Mouse (Mus musculus): ENCODE measurements around the gene Zdhhc23. TPM values are rescaled to one million over a fixed set of nuclear protein-coding genes. Genes with fewer than 3 reads are reported as not detected.

The Zdhhc23 gene
- polyA plus RNA-seq, 1 experiment from 2014 or later = 0.23 TPM

- Histone ChIP-seq H3K9ac (ENCODE audit: low read length) (no peak overlapping the region), H3K27ac (ENCODE audit: low read depth, low read length) (no peak overlapping the region), H3K27me3 (ENCODE audit: control insufficient read depth, insufficient read depth, low read length) (no peaks in the 10 kb centered on the region), H3K9me3 (ENCODE audit: control insufficient read depth, low read length) (no peaks in the 10 kb centered on the region), H3K4me3 (ENCODE audit: low read depth, low read length) (no peak overlapping the region), H3K36me3 (ENCODE audit: control insufficient read depth, insufficient read depth, low read length) (no peaks in the 10 kb centered on the region), H3K4me2 (ENCODE audit: low read depth) (no peak overlapping the region), H3K4me1 (ENCODE audit: control insufficient read depth, insufficient read depth, low read length) (no peaks in the 10 kb centered on the region)
- DNase-seq (ENCODE audit: low spot score) (no peak), ATAC-seq (ENCODE audit: insufficient read depth, low FRiP score, low TSS enrichment) (no peak)
- WGBS = 86% methylated on average over 4 of the region's 4 CpGs
These were observed 21.6 kb downstream of the Zdhhc23 start for GRCm38 (mm10) chr16:43958038-43958437.

DNA sequence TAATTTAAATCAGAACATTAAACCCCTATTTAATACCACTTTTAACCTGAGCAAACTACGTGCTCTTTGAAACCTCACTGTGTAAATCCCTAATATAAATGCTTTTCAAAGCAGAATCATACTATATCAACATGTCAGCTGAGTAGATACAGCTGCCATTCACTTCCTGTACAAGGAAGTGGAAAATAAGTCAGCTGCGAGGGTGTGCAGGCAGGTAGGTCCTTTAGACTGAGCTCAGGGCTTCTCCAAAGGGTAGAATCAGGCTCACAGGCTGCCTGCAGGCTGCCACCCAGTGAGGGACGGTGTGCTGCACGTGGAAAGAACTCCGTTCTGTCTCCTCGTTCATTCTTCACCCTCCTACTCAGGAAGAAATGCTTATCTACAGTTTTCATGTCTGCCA is 24.7 kb downstream of the Zdhhc23 start:
- Histone ChIP-seq H3K4me1 (ENCODE audit: control insufficient read depth, insufficient read depth, low read length) (no peaks in the 10 kb centered on the region), H3K4me2 (ENCODE audit: low read depth) (no peak overlapping the region), H3K36me3 (ENCODE audit: control insufficient read depth, insufficient read depth, low read length) (no peaks in the 10 kb centered on the region), H3K27ac (ENCODE audit: low read depth, low read length) (no peak overlapping the region), H3K27me3 (ENCODE audit: control insufficient read depth, insufficient read depth, low read length) (no peaks in the 10 kb centered on the region), H3K4me3 (ENCODE audit: low read depth, low read length) (no peak overlapping the region), H3K9me3 (ENCODE audit: control insufficient read depth, low read length) (no peaks in the 10 kb centered on the region), H3K9ac (ENCODE audit: low read length) (no peak overlapping the region)
- 89% methylated on average over 6 of the region's 6 CpGs for WGBS
- ATAC-seq (ENCODE audit: insufficient read depth, low FRiP score, low TSS enrichment) = no peak
- no peak for DNase-seq (ENCODE audit: low spot score)

- Histone ChIP-seq H3K4me3 (ENCODE audit: low read depth, low read length) (no peak overlapping the region), H3K27me3 (ENCODE audit: control insufficient read depth, insufficient read depth, low read length) (no peaks in the 10 kb centered on the region), H3K4me1 (ENCODE audit: control insufficient read depth, insufficient read depth, low read length) (no peaks in the 10 kb centered on the region), H3K27ac (ENCODE audit: low read depth, low read length) (no peak overlapping the region), H3K4me2 (ENCODE audit: low read depth) (no peak overlapping the region), H3K9me3 (ENCODE audit: control insufficient read depth, low read length) (no peaks in the 10 kb centered on the region), H3K36me3 (ENCODE audit: control insufficient read depth, insufficient read depth, low read length) (no peaks in the 10 kb centered on the region), H3K9ac (ENCODE audit: low read length) (no peak overlapping the region)
- ATAC-seq (ENCODE audit: insufficient read depth, low FRiP score, low TSS enrichment) (no peak), DNase-seq (ENCODE audit: low spot score) (no peak)
- 81% methylated on average over 4 of the region's 4 CpGs for WGBS
These were observed 28.0 kb downstream of the Zdhhc23 start for GRCm38 (mm10) chr16:43951591-43951990.

GRCm38 (mm10) chr16:43945869-43946268 is 33.7 kb downstream of the Zdhhc23 start:
- ATAC-seq (ENCODE audit: insufficient read depth, low FRiP score, low TSS enrichment) = no peak
- 84% methylated on average over 3 of the region's 3 CpGs for whole genome bisulfite sequencing
- no peaks in the 10 kb centered on the region for H3K27me3 ChIP-seq (ENCODE audit: control insufficient read depth, insufficient read depth, low read length)
- H3K9ac ChIP-seq (ENCODE audit: low read length) = no peak overlapping the region
- H3K4me2 ChIP-seq (ENCODE audit: low read depth) = no peak overlapping the region
- no peak overlapping the region for H3K4me3 ChIP-seq (ENCODE audit: low read depth, low read length)
- no peaks in the 10 kb centered on the region for H3K36me3 ChIP-seq (ENCODE audit: control insufficient read depth, insufficient read depth, low read length)
- H3K27ac ChIP-seq (ENCODE audit: low read depth, low read length) = no peak overlapping the region
- no peak for DNase-seq (ENCODE audit: low spot score)
- no peaks in the 10 kb centered on the region for H3K4me1 ChIP-seq (ENCODE audit: control insufficient read depth, insufficient read depth, low read length)
- H3K9me3 ChIP-seq (ENCODE audit: control insufficient read depth, low read length) = no peaks in the 10 kb centered on the region

DNA sequence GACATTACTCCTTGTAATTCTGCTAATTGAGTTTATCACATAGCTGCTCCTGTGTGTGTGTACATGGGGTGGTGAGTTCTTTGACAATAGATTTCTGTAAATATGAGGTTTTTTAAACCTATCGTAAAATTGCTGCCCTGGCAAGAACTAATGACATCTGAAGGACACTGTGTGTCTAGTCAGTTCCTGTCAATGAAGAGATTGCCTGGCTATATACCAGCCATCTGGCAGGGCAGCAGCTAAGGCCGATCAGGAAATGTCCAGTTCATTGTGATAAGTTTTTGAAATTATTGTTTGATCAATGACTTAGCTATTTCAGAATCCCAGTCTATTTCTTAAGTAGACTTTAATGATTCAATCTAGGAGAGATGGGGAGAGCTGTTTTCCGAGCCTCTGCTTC is 34.2 kb downstream of the Zdhhc23 start:
- no peak overlapping the region for H3K9ac ChIP-seq (ENCODE audit: low read length)
- H3K9me3 ChIP-seq (ENCODE audit: control insufficient read depth, low read length) = no peaks in the 10 kb centered on the region
- no peak overlapping the region for H3K4me3 ChIP-seq (ENCODE audit: low read depth, low read length)
- H3K4me1 ChIP-seq (ENCODE audit: control insufficient read depth, insufficient read depth, low read length) = no peaks in the 10 kb centered on the region
- no peak for DNase-seq (ENCODE audit: low spot score)
- H3K4me2 ChIP-seq (ENCODE audit: low read depth) = no peak overlapping the region
- H3K36me3 ChIP-seq (ENCODE audit: control insufficient read depth, insufficient read depth, low read length) = no peaks in the 10 kb centered on the region
- no peaks in the 10 kb centered on the region for H3K27me3 ChIP-seq (ENCODE audit: control insufficient read depth, insufficient read depth, low read length)
- 91% methylated on average over 3 of the region's 3 CpGs for WGBS
- H3K27ac ChIP-seq (ENCODE audit: low read depth, low read length) = no peak overlapping the region
- ATAC-seq (ENCODE audit: insufficient read depth, low FRiP score, low TSS enrichment) = no peak

DNA sequence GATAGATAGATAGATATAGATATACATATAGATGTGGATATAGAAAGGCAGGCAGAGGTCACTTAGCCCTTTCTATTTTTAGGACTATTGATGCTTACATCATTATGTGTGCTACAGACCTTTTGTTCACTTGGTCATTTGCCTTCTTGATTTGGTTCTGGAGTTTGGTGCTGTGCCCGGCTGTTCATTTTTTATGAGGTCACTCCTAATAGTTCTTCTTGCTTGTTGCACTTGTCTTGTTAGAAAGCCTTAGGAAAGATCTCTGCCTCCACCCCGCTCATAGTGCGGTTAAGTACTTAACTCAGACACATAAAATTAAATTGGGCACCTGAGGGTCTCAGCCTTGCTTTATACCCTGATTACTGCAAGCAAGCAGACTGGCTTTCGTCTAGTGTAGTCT is 38.7 kb downstream of the Zdhhc23 start:
- Histone ChIP-seq H3K4me1 (ENCODE audit: control insufficient read depth, insufficient read depth, low read length) (no peaks in the 10 kb centered on the region), H3K4me2 (ENCODE audit: low read depth) (no peak overlapping the region), H3K27ac (ENCODE audit: low read depth, low read length) (no peak overlapping the region), H3K9me3 (ENCODE audit: control insufficient read depth, low read length) (no peaks in the 10 kb centered on the region), H3K27me3 (ENCODE audit: control insufficient read depth, insufficient read depth, low read length) (no peaks in the 10 kb centered on the region), H3K4me3 (ENCODE audit: low read depth, low read length) (no peak overlapping the region), H3K36me3 (ENCODE audit: control insufficient read depth, insufficient read depth, low read length) (no peaks in the 10 kb centered on the region), H3K9ac (ENCODE audit: low read length) (no peak overlapping the region)
- ATAC-seq (ENCODE audit: insufficient read depth, low FRiP score, low TSS enrichment) = no peak
- 93% methylated on average over 4 of the region's 4 CpGs for WGBS
- no peak for DNase-seq (ENCODE audit: low spot score)

DNA sequence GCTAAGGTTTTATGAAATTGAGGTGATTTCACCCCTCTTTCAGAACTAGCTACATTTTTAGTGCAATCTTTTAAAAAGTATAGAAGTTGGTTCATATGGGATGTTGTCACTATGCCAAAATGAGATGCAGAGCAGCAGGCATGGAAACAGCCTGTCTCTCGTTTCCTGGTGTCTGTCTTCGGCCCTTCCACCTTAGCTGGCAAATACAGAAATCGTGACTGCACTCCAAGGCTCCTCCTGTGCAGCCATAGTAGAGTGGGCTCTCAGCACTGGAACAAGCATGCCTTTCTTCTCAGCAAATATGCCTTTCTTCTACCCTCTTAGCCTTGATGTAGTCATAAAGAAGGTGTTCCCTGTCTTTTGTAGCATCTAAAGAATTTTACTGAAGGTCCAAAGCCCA is 43.7 kb downstream of the Zdhhc23 start:
- DNase-seq (ENCODE audit: low spot score) = no peak
- Histone ChIP-seq H3K4me3 (ENCODE audit: low read depth, low read length) (no peak overlapping the region), H3K27ac (ENCODE audit: low read depth, low read length) (no peak overlapping the region), H3K9me3 (ENCODE audit: control insufficient read depth, low read length) (no peaks in the 10 kb centered on the region), H3K4me1 (ENCODE audit: control insufficient read depth, insufficient read depth, low read length) (no peaks in the 10 kb centered on the region), H3K36me3 (ENCODE audit: control insufficient read depth, insufficient read depth, low read length) (no peaks in the 10 kb centered on the region), H3K4me2 (ENCODE audit: low read depth) (no peak overlapping the region), H3K9ac (ENCODE audit: low read length) (no peak overlapping the region), H3K27me3 (ENCODE audit: control insufficient read depth, insufficient read depth, low read length) (no peaks in the 10 kb centered on the region)
- WGBS = 88% methylated on average over 3 of the region's 3 CpGs
- no peak for ATAC-seq (ENCODE audit: insufficient read depth, low FRiP score, low TSS enrichment)

DNA sequence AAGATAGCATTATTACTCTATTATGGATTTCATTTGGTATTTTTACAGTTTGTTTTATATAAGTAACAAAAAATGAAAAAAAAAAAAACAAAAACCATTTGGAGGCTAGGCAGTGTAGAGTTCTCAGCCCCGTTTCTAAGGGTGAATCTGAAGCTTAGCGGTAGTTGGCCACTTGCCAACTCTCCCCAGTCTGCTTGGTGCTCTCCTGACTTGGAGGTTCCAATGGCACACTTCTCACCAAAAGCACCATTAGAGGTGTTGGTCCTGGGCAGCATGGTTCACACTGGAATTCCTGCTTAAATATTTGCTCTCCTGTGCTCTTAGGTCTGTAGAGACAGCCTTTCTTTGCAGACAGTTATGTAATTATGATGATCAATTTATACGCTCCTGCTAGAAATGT is 44.2 kb downstream of the Zdhhc23 start:
- H3K36me3 ChIP-seq (ENCODE audit: control insufficient read depth, insufficient read depth, low read length) = no peaks in the 10 kb centered on the region
- ATAC-seq (ENCODE audit: insufficient read depth, low FRiP score, low TSS enrichment) = no peak
- no peak for DNase-seq (ENCODE audit: low spot score)
- WGBS = 80% methylated on average over 3 of the region's 3 CpGs
- no peak overlapping the region for H3K4me3 ChIP-seq (ENCODE audit: low read depth, low read length)
- H3K9me3 ChIP-seq (ENCODE audit: control insufficient read depth, low read length) = no peaks in the 10 kb centered on the region
- no peak overlapping the region for H3K4me2 ChIP-seq (ENCODE audit: low read depth)
- H3K9ac ChIP-seq (ENCODE audit: low read length) = no peak overlapping the region
- H3K27ac ChIP-seq (ENCODE audit: low read depth, low read length) = no peak overlapping the region
- H3K4me1 ChIP-seq (ENCODE audit: control insufficient read depth, insufficient read depth, low read length) = no peaks in the 10 kb centered on the region
- no peaks in the 10 kb centered on the region for H3K27me3 ChIP-seq (ENCODE audit: control insufficient read depth, insufficient read depth, low read length)

GRCm38 (mm10) chr16:43934856-43935255 is 44.7 kb downstream of the Zdhhc23 start:
- WGBS = 90% methylated on average over 8 of the region's 8 CpGs
- no peaks in the 10 kb centered on the region for H3K9me3 ChIP-seq (ENCODE audit: control insufficient read depth, low read length)
- no peaks in the 10 kb centered on the region for H3K4me1 ChIP-seq (ENCODE audit: control insufficient read depth, insufficient read depth, low read length)
- H3K4me2 ChIP-seq (ENCODE audit: low read depth) = no peak overlapping the region
- ATAC-seq (ENCODE audit: insufficient read depth, low FRiP score, low TSS enrichment) (no peak), DNase-seq (ENCODE audit: low spot score) (no peak)
- H3K27me3 ChIP-seq (ENCODE audit: control insufficient read depth, insufficient read depth, low read length) = no peaks in the 10 kb centered on the region
- no peak overlapping the region for H3K4me3 ChIP-seq (ENCODE audit: low read depth, low read length)
- H3K27ac ChIP-seq (ENCODE audit: low read depth, low read length) = no peak overlapping the region
- no peaks in the 10 kb centered on the region for H3K36me3 ChIP-seq (ENCODE audit: control insufficient read depth, insufficient read depth, low read length)
- H3K9ac ChIP-seq (ENCODE audit: low read length) = no peak overlapping the region
